Mouse (Mus musculus): ENCODE results near the gene Apol6. TPM values are rescaled to one million over a fixed set of nuclear protein-coding genes. Genes with fewer than 3 reads are reported as not detected.
A peak's percentile ranks its signal among the peaks of the same experiment; 100 is the strongest.

Apol6 gene
- polyA plus RNA-seq, 1 experiment from 2014 or later: not detected

GRCm38 (mm10) chr15:77076523-77076922, 32.0 kb downstream of the Apol6 start:
- no peak overlapping the region for H3K4me2 ChIP-seq
- ATAC-seq (ENCODE audit: insufficient read depth, low FRiP score, low read depth): no peak
- no peak overlapping the region for H3K9ac ChIP-seq
- peaks cover 9% of the 10 kb centered on the region for H3K4me1 ChIP-seq
- 75% methylated on average over 3 of the region's 3 CpGs for WGBS
- no peaks in the 10 kb centered on the region for H3K9me3 ChIP-seq
- peaks cover 25% of the 10 kb centered on the region for H3K36me3 ChIP-seq
- H3K4me3 ChIP-seq (replicated peaks): no peak overlapping the region
- H3K27ac ChIP-seq: no peak overlapping the region
- H3K27me3 ChIP-seq (replicated peaks): no peaks in the 10 kb centered on the region

DNA sequence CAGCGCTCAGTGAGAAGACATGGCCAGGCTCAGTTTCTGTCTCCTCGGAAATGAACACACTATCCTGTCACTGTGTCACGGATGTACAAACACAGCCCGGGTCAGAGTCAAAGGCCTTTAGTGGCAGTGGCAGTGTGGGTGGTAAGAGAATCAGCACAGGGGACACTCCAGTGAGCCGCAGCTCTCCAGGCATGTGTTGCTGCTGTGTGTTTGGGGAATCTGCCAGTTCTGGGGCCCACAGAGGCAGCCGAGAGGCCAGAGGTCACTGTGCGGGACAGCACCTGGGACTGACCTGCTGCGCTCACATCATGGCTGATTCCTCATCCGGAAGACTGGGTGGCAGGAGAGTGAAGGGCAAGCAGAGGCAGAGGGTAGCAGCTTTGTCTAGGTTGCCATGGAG, 33.4 kb downstream of the Apol6 start:
- no peak overlapping the region for H3K4me2 ChIP-seq
- H3K27me3 ChIP-seq (replicated peaks): no peaks in the 10 kb centered on the region
- WGBS: 81% methylated on average over 9 of the region's 9 CpGs
- H3K9ac ChIP-seq: no peak overlapping the region
- ATAC-seq (ENCODE audit: insufficient read depth, low FRiP score, low read depth): no peak
- H3K4me3 ChIP-seq (replicated peaks): no peak overlapping the region
- H3K9me3 ChIP-seq: no peaks in the 10 kb centered on the region
- H3K36me3 ChIP-seq: peaks cover 27% of the 10 kb centered on the region
- H3K4me1 ChIP-seq: 0 out of 2 replicates have a peak, but pooled peaks cover 3% of the 10 kb centered on the region
- no peak overlapping the region for H3K27ac ChIP-seq

DNA sequence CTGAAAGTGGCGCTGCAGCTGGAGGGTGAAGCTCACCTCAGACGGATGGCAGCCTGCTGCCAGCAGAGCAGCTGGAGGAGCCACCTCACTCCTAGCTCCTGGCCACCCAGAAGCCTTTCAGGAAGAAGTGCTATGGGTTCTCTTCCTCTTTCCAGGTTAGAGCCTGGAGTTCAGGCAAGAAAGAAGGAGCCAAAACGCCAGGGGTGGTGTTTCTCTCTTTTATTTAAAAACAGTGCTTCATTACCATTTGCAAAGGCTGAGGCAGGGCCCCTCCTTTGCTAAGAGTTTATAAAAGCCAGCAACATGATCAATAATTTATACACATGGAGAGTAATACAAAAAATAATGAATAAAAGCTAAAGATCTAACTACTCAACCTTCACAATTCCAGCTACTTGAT, 34.3 kb downstream of the Apol6 start:
- no peak for ATAC-seq (ENCODE audit: insufficient read depth, low FRiP score, low read depth)
- no peak overlapping the region for H3K4me3 ChIP-seq (replicated peaks)
- WGBS: 63% methylated on average over 3 of the region's 3 CpGs
- H3K27ac ChIP-seq: no peak overlapping the region
- H3K4me1 ChIP-seq: 0 out of 2 replicates have a peak, but pooled peaks cover 3% of the 10 kb centered on the region
- no peaks in the 10 kb centered on the region for H3K27me3 ChIP-seq (replicated peaks)
- H3K36me3 ChIP-seq: peaks cover 31% of the 10 kb centered on the region
- H3K9ac ChIP-seq: no peak overlapping the region
- no peaks in the 10 kb centered on the region for H3K9me3 ChIP-seq
- no peak overlapping the region for H3K4me2 ChIP-seq

DNA sequence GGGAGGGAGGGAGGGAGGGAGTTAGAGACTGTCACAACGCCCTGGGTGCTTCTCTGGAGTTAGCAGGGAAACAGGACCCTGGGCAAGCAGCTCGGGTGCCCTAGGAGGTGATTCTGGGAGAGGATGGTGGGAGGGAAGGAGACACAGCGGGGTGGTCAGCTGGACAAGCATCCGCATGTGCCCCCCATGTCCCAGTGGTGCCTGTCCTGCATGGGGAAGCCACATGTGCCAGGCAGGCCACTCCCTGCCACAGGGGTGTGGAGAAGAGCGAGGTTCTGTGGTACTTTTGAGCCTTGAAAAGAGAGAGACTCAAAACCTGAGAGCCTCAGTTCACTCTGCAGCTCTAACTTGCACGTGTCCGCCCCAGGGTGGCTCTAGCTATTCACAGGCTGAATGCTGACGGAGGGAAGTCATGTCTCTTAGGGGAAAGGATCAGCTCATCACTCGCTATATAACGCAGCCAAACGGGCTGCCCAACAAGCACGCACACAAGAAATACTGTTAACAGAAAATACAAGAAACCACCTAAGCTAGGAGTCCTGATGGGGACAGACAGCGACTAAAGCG, 34.8 kb downstream of the Apol6 start:
- Histone ChIP-seq H3K4me1 (0 out of 2 replicates have a peak, but pooled peaks cover 3% of the 10 kb centered on the region), H3K4me3 (replicated peaks) (no peak overlapping the region), H3K27ac (no peak overlapping the region), H3K9ac (no peak overlapping the region), H3K27me3 (replicated peaks) (no peaks in the 10 kb centered on the region), H3K9me3 (no peaks in the 10 kb centered on the region), H3K36me3 (peaks cover 35% of the 10 kb centered on the region), H3K4me2 (no peak overlapping the region)
- ATAC-seq (ENCODE audit: insufficient read depth, low FRiP score, low read depth): no peak
- 79% methylated on average over 14 of the region's 14 CpGs for WGBS

DNA sequence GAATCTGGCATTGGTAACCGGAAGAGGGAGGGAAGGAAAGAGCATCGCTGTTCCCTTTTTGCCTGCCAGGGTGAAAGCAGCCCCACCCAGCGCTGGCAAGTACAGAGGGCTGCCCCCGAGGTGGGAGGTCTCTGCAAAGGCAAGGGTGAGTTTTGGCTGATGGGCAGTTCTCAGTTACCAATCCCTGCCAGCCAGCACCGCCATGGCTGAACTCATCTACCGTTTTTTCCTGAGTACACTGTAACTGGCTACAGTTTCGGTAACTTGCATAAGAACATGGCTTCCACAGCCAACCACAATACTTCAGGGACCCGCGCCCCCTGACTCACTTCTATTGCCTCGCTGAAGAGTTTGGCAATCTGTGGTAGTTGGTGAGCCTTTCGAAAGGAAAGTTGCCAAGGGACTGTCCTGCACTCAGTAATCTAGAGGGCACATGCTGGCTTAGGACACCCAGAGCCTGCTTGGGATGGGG, 35.4 kb downstream of the Apol6 start:
- Histone ChIP-seq H3K4me3 (replicated peaks) (no peak overlapping the region), H3K36me3 (peaks cover 36% of the 10 kb centered on the region), H3K4me2 (no peak overlapping the region), H3K4me1 (0 out of 2 replicates have a peak, but pooled peaks cover 3% of the 10 kb centered on the region), H3K27me3 (replicated peaks) (no peaks in the 10 kb centered on the region), H3K9ac (no peak overlapping the region), H3K9me3 (no peaks in the 10 kb centered on the region), H3K27ac (no peak overlapping the region)
- WGBS: 78% methylated on average over 11 of the region's 11 CpGs
- no peak for ATAC-seq (ENCODE audit: insufficient read depth, low FRiP score, low read depth)

DNA sequence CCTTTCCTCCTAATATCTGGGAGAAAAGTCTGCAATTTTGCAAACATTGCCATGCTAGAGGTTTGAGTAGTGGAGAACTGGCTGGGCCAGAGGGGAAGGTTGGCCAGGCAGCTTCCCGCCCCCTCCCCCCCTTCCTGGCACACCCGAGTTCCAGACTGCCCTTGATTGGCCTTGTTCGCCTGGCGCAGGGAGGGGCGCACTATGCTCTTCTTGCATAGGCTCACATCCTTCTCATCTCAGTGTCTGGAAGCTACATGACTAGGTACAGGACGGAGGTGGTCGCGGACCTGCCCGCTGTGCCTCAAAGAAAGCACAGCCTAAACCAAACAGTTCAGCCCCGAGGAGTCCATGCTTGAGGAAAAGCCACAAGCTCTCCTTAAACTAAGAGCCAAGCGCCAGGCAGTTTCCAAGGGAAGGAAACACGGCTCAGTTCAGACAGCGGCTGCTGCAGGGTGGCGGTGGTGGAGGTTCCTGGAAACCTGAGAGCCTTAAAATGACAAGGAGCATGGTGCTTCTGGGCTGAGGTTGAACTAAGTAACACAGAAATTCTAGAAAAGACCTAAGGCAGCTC, 36.2 kb downstream of the Apol6 start:
- peaks cover 42% of the 10 kb centered on the region for H3K36me3 ChIP-seq
- no peak overlapping the region for H3K4me3 ChIP-seq (replicated peaks)
- no peak overlapping the region for H3K27ac ChIP-seq
- 0 out of 2 replicates have a peak, but pooled peaks have one; percentile 28 for ATAC-seq (ENCODE audit: insufficient read depth, low FRiP score, low read depth)
- no peaks in the 10 kb centered on the region for H3K9me3 ChIP-seq
- no peaks in the 10 kb centered on the region for H3K27me3 ChIP-seq (replicated peaks)
- H3K4me1 ChIP-seq: 0 out of 2 replicates have a peak, but pooled peaks cover 3% of the 10 kb centered on the region
- 74% methylated on average over 14 of the region's 14 CpGs for WGBS
- H3K9ac ChIP-seq: no peak overlapping the region
- no peak overlapping the region for H3K4me2 ChIP-seq

- Histone ChIP-seq H3K4me2 (no peak overlapping the region), H3K4me1 (0 out of 2 replicates have a peak, but pooled peaks cover 3% of the 10 kb centered on the region), H3K9me3 (no peaks in the 10 kb centered on the region), H3K27ac (no peak overlapping the region), H3K9ac (no peak overlapping the region), H3K36me3 (peaks cover 46% of the 10 kb centered on the region), H3K4me3 (replicated peaks) (no peak overlapping the region), H3K27me3 (replicated peaks) (no peaks in the 10 kb centered on the region)
- WGBS: 73% methylated on average over 5 of the region's 5 CpGs
- no peak for ATAC-seq (ENCODE audit: insufficient read depth, low FRiP score, low read depth)
Observed at GRCm38 (mm10) chr15:77081454-77081853, 36.9 kb downstream of the Apol6 start.

DNA sequence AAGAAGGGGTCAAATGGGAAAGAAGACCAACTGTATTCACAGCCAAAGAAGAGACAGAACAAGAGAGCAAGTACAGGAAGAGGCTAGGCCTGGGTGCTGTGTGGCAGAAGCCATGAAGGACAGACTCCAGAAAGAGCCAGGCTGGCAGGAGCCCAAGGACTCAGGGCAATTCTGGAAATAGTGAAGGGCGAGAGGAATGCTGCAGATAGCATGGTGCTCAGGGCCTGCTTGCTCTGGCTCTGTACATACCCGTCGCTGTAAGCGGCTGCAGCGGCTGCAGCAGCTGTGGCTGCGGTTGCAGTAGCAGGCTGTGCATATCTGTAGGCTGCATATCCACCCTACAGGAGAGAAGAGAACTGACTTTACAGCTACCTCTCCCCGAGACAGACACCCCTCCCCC, 41.3 kb downstream of the Apol6 start:
- H3K4me3 ChIP-seq (replicated peaks): no peak overlapping the region
- H3K4me1 ChIP-seq: no peaks in the 10 kb centered on the region
- H3K4me2 ChIP-seq: no peak overlapping the region
- no peaks in the 10 kb centered on the region for H3K27me3 ChIP-seq (replicated peaks)
- peaks cover 35% of the 10 kb centered on the region for H3K36me3 ChIP-seq
- H3K9me3 ChIP-seq: no peaks in the 10 kb centered on the region
- no peak for ATAC-seq (ENCODE audit: insufficient read depth, low FRiP score, low read depth)
- H3K27ac ChIP-seq: no peak overlapping the region
- 92% methylated on average over 7 of the region's 7 CpGs for WGBS
- H3K9ac ChIP-seq: no peak overlapping the region

DNA sequence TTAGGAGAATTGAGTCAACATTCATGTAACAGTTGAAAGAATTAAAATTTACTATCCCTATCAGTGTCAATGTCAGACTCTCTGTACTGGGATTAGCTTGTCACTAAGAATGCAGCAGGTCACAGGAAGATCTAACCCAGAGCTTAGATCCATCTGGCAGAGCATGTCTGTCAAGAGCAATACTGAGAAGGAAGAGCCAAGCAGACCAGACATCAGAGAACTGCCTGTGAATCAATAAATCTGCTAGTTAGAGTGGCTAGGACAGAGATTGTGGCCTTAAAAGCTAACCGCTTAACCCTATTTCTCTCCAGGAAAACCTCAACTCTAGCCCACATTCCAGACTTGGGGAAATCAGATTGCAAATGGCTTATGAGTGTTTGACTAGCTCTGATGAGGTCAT, 42.0 kb downstream of the Apol6 start:
- Histone ChIP-seq H3K36me3 (peaks cover 35% of the 10 kb centered on the region), H3K9ac (no peak overlapping the region), H3K4me1 (no peaks in the 10 kb centered on the region), H3K27ac (no peak overlapping the region), H3K9me3 (no peaks in the 10 kb centered on the region), H3K4me3 (replicated peaks) (no peak overlapping the region), H3K27me3 (replicated peaks) (no peaks in the 10 kb centered on the region), H3K4me2 (no peak overlapping the region)
- ATAC-seq (ENCODE audit: insufficient read depth, low FRiP score, low read depth): no peak
- WGBS: 94% methylated on average over 1 of the region's 1 CpGs

- WGBS: 75% methylated on average over 11 of the region's 11 CpGs
- H3K4me3 ChIP-seq (replicated peaks): no peak overlapping the region
- peaks cover 26% of the 10 kb centered on the region for H3K36me3 ChIP-seq
- no peak overlapping the region for H3K27ac ChIP-seq
- no peaks in the 10 kb centered on the region for H3K27me3 ChIP-seq (replicated peaks)
- no peaks in the 10 kb centered on the region for H3K9me3 ChIP-seq
- no peak overlapping the region for H3K9ac ChIP-seq
- no peaks in the 10 kb centered on the region for H3K4me1 ChIP-seq
- no peak for ATAC-seq (ENCODE audit: insufficient read depth, low FRiP score, low read depth)
- no peak overlapping the region for H3K4me2 ChIP-seq
Observed at GRCm38 (mm10) chr15:77089249-77089648, 44.7 kb downstream of the Apol6 start.

DNA sequence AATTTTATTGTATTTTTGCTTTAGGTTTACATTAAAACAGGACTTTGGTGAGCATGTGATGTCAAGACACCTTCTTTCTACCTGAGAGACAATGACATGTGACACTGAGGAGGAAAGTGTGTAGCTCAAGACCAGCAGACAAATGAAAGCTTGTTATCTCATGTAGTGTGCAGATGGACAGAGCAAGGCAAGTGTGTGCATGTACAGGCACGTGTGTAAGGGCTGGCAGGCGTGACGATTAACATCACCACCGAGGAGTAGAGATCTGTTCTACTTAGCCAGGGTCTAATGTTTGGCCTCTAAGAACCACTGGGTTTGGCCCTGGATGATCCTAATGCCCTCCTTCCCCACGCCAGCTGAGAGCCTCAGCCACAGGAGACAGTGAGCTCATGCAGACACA, 46.0 kb downstream of the Apol6 start:
- ATAC-seq (ENCODE audit: insufficient read depth, low FRiP score, low read depth): no peak
- Histone ChIP-seq H3K27me3 (replicated peaks) (no peaks in the 10 kb centered on the region), H3K36me3 (peaks cover 24% of the 10 kb centered on the region), H3K4me1 (no peaks in the 10 kb centered on the region), H3K4me2 (no peak overlapping the region), H3K27ac (no peak overlapping the region), H3K4me3 (replicated peaks) (no peak overlapping the region), H3K9ac (no peak overlapping the region), H3K9me3 (no peaks in the 10 kb centered on the region)
- WGBS: 81% methylated on average over 5 of the region's 5 CpGs

DNA sequence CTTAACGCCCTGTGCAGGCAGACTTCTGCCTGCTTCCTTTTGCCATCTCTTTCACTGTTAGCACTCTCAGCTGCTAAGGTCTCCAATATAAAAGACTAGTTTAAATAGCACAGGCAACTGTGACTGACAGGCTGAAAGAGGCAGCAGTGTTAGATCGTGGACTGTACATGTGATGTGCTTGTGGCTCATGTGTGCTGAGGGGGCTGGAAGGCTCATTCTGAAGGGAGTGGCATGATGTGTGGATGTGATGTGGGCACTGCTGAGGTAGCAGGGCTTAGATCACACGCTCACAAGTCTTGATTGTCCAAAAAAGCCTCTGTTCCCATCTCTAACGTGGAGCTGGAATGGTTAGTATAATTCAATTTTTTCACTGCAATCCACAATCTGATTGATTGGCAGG, 46.9 kb downstream of the Apol6 start:
- Histone ChIP-seq H3K9me3 (no peaks in the 10 kb centered on the region), H3K27ac (no peak overlapping the region), H3K4me1 (no peaks in the 10 kb centered on the region), H3K27me3 (replicated peaks) (no peaks in the 10 kb centered on the region), H3K4me2 (no peak overlapping the region), H3K4me3 (replicated peaks) (no peak overlapping the region), H3K9ac (no peak overlapping the region), H3K36me3 (peaks cover 19% of the 10 kb centered on the region)
- WGBS: 80% methylated on average over 4 of the region's 4 CpGs
- no peak for ATAC-seq (ENCODE audit: insufficient read depth, low FRiP score, low read depth)

Data from stomach, embryonic 15.5 days (tissue).